Mouse (Mus musculus) bone marrow macrophage, adult 2 months (primary cell): ENCODE measurements at regions not wholly inside any gene's neighbourhood (a gene's known extent, or its start where the extent isn't known, plus 50 kb on each side); places are given as distances from the start of the nearest gene placed in this dataset.

ENCODE experiments used
- H3K27ac ChIP-seq: 2 replicates; pipeline ENCODE4 v1.5.1; 2012; ENCODE audit warnings: low read depth, low read length; ENCODE audit not compliant: insufficient read depth
- H3K4me1 ChIP-seq: 2 replicates; pipeline ENCODE4 v1.6.1; 2012; ENCODE audit warnings: low read length; ENCODE audit not compliant: control insufficient read depth, insufficient read depth
- H3K4me3 ChIP-seq: 2 replicates; pipeline ENCODE4 v1.5.1; 2012; ENCODE audit warnings: mild to moderate bottlenecking, low read length, moderate library complexity; ENCODE audit not compliant: insufficient read depth
- CTCF ChIP-seq: IDR thresholded peaks from 2 replicates; pipeline ENCODE4 v1.5.1; 2012; ENCODE audit warnings: low read depth, mild to moderate bottlenecking, low read length, moderate library complexity
- POLR2A ChIP-seq: IDR thresholded peaks from 2 replicates; pipeline ENCODE4 v1.6.1; 2012; ENCODE audit warnings: mild to moderate bottlenecking, low read depth, low read length, borderline replicate concordance

DNA sequence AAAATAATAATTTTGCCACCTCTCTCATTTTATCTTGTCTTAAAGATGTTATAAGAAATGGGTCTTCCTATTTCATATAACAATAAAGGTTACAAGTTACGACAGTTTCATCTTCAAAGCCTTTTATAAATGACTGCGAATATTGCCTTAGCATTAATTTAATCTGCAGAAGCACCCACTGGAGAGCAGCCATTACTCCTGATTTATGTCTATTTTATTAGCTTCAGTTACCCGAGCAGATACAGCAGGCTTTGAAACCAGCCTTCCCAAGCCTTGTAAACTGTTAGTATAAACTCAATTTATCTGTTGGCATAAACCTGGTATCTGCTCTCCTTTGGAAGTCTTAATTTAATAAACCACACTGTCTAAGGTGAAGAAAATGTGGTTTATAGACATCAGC is 2851.6 kb upstream of the Gm6569 start:
- Histone ChIP-seq H3K4me1 (no peaks in the 10 kb centered on the region), H3K27ac (no peak overlapping the region), H3K4me3 (no peak overlapping the region)
- TF ChIP-seq POLR2A = no peak
- no peak for TF ChIP-seq CTCF

DNA sequence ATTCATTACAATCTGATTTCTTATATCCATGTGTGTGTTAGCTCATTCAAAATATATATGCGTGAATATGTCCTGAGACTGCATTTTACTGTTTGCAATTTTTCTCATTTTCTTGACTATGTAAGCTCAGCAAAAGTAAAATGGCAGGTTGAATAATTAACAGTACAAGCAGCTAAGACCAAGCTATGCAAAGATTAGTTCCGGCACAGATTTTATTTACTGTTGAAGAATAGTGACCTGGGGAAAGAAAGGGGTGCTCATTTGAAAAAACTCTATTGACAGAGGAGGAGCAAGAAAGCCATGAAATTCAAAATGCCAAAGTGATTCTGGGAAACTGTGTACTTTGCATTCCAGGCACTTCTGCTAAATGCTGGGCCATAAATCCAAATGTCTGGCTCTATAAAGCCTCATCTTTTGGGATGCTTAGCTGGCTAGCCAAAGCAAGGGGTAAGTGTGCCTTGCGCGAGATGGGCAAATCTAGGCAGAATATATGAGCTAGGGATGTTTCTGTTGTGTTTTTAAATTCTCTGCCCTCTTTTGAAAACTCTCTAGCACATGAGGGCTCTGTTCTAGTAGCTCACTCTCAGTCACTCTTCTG is 2846.3 kb upstream of the Gm6569 start:
- Histone ChIP-seq H3K4me3 (no peak overlapping the region), H3K27ac (no peak overlapping the region), H3K4me1 (no peaks in the 10 kb centered on the region)
- TF ChIP-seq POLR2A (no peak), CTCF (no peak)

DNA sequence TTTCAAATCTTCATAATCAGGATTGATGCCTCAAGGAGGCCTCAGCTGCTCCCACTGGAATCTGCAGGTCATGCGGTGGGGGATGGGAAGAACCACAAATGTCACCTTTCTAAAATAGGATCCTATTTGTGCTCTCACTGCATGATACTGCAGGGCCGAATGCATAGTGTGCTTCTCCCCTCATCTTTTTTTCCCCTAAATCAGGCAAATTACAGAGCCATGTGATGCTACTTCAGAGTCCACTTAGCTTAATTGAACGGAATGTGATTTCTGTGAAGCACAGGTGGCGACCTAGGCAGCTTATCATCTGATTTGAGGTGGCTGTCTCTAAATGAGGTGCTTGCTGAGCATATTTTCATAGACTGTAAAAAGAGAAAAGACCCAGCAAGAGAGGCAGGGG is 2841.0 kb upstream of the Gm6569 start:
- no peaks in the 10 kb centered on the region for H3K4me1 ChIP-seq
- no peak overlapping the region for H3K27ac ChIP-seq
- no peak for TF ChIP-seq CTCF
- no peak overlapping the region for H3K4me3 ChIP-seq

DNA sequence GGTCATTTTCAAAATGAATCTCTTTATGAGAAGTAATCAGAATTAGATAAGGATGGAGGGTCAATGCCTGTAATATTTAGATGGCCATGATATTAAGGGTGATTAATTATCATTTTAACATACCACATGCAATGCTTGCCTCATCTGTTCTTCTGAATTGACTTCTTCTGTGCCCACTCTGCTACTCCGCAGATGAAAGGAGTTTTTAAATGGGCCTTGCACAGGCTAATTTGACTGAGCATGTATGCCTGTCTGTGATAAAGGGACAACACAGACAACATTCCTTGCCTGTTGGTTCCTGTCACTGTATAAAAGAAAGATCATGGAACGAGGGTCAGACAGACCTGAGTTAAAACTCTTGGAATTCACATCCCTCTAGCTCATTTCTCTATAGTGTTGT is 2824.0 kb upstream of the Gm6569 start:
- TF ChIP-seq POLR2A = no peak
- TF ChIP-seq CTCF = no peak
- Histone ChIP-seq H3K4me1 (no peaks in the 10 kb centered on the region), H3K27ac (no peak overlapping the region), H3K4me3 (no peak overlapping the region)

GRCm38 (mm10) chr15:71010773-71011172 is 2823.6 kb upstream of the Gm6569 start:
- Histone ChIP-seq H3K4me1 (no peaks in the 10 kb centered on the region), H3K27ac (no peak overlapping the region), H3K4me3 (no peak overlapping the region)
- TF ChIP-seq POLR2A = no peak
- TF ChIP-seq CTCF = no peak

DNA sequence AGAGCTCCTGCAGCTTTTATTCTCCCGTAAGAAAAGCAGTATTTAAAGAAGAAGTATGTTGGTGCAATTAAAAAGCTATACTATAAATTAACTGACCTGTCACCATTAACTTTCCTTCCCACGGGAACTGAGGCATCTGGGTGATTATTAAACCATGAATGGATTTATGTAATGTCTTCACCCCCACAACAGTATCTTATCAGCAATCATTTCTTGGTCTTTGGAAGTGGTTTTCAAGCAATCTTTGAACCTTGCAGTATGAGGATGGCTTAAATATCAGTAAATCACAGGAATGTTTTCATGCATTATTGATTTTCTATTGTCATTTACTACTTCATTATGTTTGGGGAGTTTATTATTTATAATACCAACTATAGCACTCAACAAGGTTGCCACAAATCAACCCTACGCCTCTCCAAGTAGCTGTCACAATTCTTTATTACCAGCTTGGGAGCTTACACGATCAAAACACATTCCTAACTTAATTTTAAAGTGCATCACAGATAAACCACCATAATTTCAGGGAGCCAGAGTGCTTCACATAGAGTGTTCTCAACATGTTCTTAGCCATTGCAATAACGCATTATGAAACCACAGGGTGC is 2780.0 kb upstream of the Gm6569 start:
- no peak overlapping the region for H3K27ac ChIP-seq
- no peaks in the 10 kb centered on the region for H3K4me1 ChIP-seq
- no peak overlapping the region for H3K4me3 ChIP-seq
- no peak for TF ChIP-seq CTCF
- TF ChIP-seq POLR2A = no peak

- TF ChIP-seq POLR2A (no peak), CTCF (no peak)
These were observed 2747.9 kb upstream of the Gm6569 start for GRCm38 (mm10) chr15:71086367-71086997.

DNA sequence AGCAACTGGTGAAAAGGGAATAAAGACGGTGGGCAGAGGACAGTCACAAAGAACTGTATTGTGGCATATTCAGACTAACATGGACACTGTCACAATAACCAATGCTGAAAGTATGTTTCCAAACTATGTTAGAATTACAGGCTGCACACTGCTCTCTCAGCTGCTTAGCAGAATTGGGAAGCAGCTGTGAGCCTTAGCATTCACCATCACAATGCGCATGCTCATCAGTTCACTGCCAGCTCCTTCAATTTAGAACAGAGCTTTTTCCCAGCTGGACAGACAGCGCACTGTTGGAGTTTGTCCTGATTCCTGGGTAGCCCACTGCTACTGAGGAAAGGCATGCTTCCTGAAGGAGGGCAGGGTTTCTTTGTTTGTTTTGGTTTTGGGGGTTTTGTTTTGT is 2735.2 kb upstream of the Gm6569 start:
- Histone ChIP-seq H3K4me1 (no peaks in the 10 kb centered on the region), H3K4me3 (no peak overlapping the region), H3K27ac (no peak overlapping the region)
- no peak for TF ChIP-seq CTCF
- TF ChIP-seq POLR2A = no peak

More at GRCm38 (mm10) chr15:71086367-71086997, 2747.9 kb upstream of the Gm6569 start:
- no peak overlapping the region for H3K27ac ChIP-seq
- H3K4me1 ChIP-seq = no peaks in the 10 kb centered on the region
- no peak overlapping the region for H3K4me3 ChIP-seq

GRCm38 (mm10) chr15:71129802-71130201 is 2704.6 kb upstream of the Gm6569 start:
- TF ChIP-seq CTCF (no peak), POLR2A (no peak)
- no peak overlapping the region for H3K4me3 ChIP-seq
- no peak overlapping the region for H3K27ac ChIP-seq
- no peaks in the 10 kb centered on the region for H3K4me1 ChIP-seq

DNA sequence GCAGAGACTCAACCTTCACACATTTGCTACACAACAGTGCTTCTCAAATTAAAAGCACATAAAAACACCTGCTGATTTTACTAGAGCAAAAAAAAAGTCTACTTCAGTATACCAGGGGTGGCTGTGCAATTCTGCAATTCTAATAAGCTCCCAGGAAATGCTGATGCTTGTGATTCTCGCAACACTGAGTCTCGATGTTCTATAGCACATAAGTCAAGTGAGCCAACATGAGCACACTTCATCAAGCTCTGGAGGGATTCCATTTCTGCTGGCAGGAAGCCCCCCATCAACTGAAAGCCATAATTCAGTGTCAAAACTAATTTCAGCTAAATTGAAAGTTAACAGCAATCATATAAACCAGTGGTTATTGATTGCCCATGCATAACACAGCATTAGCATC is 2676.7 kb upstream of the Gm6569 start:
- H3K4me1 ChIP-seq = no peaks in the 10 kb centered on the region
- H3K27ac ChIP-seq = no peak overlapping the region
- TF ChIP-seq POLR2A = no peak
- TF ChIP-seq CTCF = no peak

More for the DNA sequence above, 2676.7 kb upstream of the Gm6569 start:
- no peak overlapping the region for H3K4me3 ChIP-seq
